Mouse (Mus musculus) forebrain, embryonic 16.5 days (tissue): Measurements from ENCODE around the gene Pdpn. TPM values are rescaled to one million over a fixed set of nuclear protein-coding genes. Genes with fewer than 3 reads are reported as not detected.

Experiments
- ATAC-seq: fragments of 200-750 bp; cut with Nextera tagmentation; 2 replicates; pipeline ENCODE4 v1.8.0; 2017; ENCODE audit warnings: mild to moderate bottlenecking, moderate library complexity
- H3K27ac ChIP-seq: fragments of 300-500 bp; sonication (generic); 2 replicates; pipeline ENCODE4 v1.5.1; 2014; ENCODE audit warnings: low read length, control low read depth
- H3K27me3 ChIP-seq: fragments of 300-500 bp; sonication (generic); replicated peaks from 2 replicates; pipeline ENCODE4 v1.6.1; 2014; ENCODE audit warnings: low read length; ENCODE audit not compliant: control insufficient read depth, insufficient read depth
- H3K36me3 ChIP-seq: fragments of 300-500 bp; sonication (generic); 2 replicates; pipeline ENCODE4 v1.6.1; 2014; ENCODE audit not compliant: control insufficient read depth, insufficient read depth
- H3K4me1 ChIP-seq: fragments of 300-500 bp; sonication (generic); replicated peaks from 2 replicates; pipeline ENCODE4 v1.6.1; 2014; ENCODE audit warnings: low read length; ENCODE audit not compliant: control insufficient read depth, insufficient read depth
- H3K4me2 ChIP-seq: fragments of 300-500 bp; sonication (generic); 2 replicates; pipeline ENCODE4 v1.6.1; 2014; ENCODE audit warnings: mild to moderate bottlenecking, low read length, control low read depth
- H3K4me3 ChIP-seq: fragments of 300-500 bp; sonication (generic); replicated peaks from 2 replicates; pipeline ENCODE4 v1.5.1; 2014; ENCODE audit warnings: mild to moderate bottlenecking, low read length, control low read depth
- H3K9ac ChIP-seq: fragments of 300-500 bp; sonication (generic); replicated peaks from 2 replicates; pipeline ENCODE4 v1.6.1; 2014; ENCODE audit warnings: low read depth, low read length, control low read depth
- H3K9me3 ChIP-seq: fragments of 300-500 bp; sonication (generic); 2 replicates; pipeline ENCODE4 v1.6.1; 2016; ENCODE audit warnings: low read length; ENCODE audit not compliant: control insufficient read depth
- WGBS: fragments of 180-500 bp; shearing (Covaris S2); extraction: QIAGEN DNeasy Blood & Tissue Kit; methylation state at CpG from one replicate; pipeline ENCODE4 v1.1.7; 2014; 5-methylcytosine and 5-hydroxymethylcytosine counted together
- polyA plus RNA-seq: library from polyadenylated mRNA; unstranded; fragments of >200 nt; fragmentation: Nextera tagmentation; extraction: Ambion mirVana; gene quantifications from 2 replicates; pipeline ENCODE4 v1.2.1, GENCODE M21; 2015

Gene Pdpn
- polyA plus RNA-seq, 1 experiment from 2014 or later: 41.3 TPM

DNA sequence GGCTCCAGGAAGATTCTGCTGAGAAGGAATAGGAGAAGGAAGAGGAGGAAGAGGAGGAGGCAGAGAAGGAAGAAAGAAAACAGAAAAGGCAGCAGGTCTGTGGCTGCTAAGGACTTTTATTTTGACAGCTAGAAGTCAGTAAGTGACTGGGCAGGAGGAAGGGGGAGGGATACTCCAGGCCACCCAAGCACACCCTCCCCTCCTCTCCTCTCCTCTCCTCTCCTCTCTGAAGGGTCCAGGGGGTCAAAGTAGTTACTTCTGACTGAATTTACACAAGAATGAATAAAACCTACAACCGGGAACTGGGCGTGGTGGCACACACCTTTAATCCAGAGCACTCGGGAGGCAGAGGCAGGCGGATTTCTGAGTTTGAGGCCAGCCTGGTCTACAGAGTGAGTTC lies 12.3 kb downstream of the Pdpn start:
- Histone ChIP-seq H3K4me2 (no peak overlapping the region), H3K9me3 (no peaks in the 10 kb centered on the region), H3K27me3 (no peaks in the 10 kb centered on the region), H3K4me3 (no peak overlapping the region), H3K9ac (no peak overlapping the region), H3K4me1 (no peaks in the 10 kb centered on the region), H3K36me3 (no peaks in the 10 kb centered on the region), H3K27ac (no peak overlapping the region)
- no peak for ATAC-seq
- WGBS: 73% methylated on average over 4 of the region's 4 CpGs

DNA sequence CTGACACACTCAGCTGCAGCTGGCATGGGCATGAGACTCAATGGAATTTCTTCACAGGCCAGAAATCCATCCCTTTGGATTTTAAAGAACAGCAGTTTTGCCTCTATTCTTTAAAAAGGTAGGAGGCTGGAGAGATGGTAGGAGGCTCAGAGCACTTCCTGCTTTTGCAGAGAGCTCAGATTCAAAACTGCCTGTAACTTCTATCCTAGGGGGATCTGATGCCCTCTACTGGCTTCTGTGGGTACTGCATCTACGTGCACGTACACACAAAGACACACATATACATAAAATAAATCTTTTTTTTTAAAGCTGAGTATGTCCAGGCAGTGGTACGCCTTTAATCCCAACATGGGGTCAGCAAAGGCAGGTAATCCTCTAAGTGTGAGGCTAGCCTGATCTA lies 19.2 kb downstream of the Pdpn start:
- H3K27me3 ChIP-seq: no peaks in the 10 kb centered on the region
- 81% methylated on average over 3 of the region's 3 CpGs for WGBS
- H3K9me3 ChIP-seq: no peaks in the 10 kb centered on the region
- H3K27ac ChIP-seq: peak overlapping the region; percentile 64
- H3K36me3 ChIP-seq: no peaks in the 10 kb centered on the region
- ATAC-seq: no peak
- no peak overlapping the region for H3K4me3 ChIP-seq
- peaks cover 17% of the 10 kb centered on the region for H3K4me1 ChIP-seq
- no peak overlapping the region for H3K9ac ChIP-seq
- no peak overlapping the region for H3K4me2 ChIP-seq

DNA sequence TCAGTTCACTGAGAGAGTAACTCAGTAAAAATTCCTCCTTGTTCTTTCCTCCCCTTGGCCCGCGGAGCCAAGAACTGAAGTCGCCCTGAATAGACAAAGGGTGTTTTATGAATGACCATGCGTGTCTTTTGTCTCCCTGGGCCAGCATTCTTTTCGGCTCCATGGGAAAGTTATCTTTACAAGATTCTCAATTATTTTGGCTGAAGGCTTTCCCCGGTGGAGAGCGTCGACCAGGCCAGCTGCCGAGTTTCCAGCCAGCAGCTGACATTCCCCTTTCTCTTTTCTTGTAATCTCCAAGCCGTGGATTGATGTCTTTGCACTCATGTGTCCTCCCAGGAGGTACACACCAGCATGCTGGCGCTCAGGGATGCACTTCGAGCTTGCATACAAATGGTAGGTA lies 19.7 kb downstream of the Pdpn start:
- WGBS: 5% methylated on average over 12 of the region's 12 CpGs
- Histone ChIP-seq H3K9me3 (no peaks in the 10 kb centered on the region), H3K9ac (no peak overlapping the region), H3K4me1 (peaks cover 17% of the 10 kb centered on the region), H3K4me2 (no peak overlapping the region), H3K36me3 (no peaks in the 10 kb centered on the region), H3K27ac (peak overlapping the region; percentile 64), H3K27me3 (no peaks in the 10 kb centered on the region), H3K4me3 (no peak overlapping the region)
- peak; percentile 52 for ATAC-seq

DNA sequence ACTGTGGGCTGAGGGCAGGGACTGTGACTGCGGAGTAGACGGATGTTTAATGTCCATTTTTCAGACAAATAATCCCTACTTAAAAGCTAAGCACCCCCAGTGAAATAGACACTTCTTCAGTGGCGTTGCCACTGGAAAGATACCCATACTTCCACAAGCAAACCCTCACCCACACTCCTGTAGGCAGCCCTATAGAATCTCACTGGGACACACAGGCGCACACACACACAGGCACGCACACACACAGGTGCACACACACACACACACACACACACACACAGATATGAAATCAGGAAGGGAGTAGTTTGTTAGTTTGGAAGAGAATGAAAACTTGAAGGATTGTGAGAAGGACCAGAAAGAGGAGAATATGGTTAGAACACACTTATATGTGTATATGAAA lies 20.3 kb downstream of the Pdpn start:
- peak overlapping the region; percentile 12; the same call in 1 of the 2 replicates for H3K27ac ChIP-seq
- ATAC-seq: peak; percentile 16; the same call in 1 of the 2 replicates

DNA sequence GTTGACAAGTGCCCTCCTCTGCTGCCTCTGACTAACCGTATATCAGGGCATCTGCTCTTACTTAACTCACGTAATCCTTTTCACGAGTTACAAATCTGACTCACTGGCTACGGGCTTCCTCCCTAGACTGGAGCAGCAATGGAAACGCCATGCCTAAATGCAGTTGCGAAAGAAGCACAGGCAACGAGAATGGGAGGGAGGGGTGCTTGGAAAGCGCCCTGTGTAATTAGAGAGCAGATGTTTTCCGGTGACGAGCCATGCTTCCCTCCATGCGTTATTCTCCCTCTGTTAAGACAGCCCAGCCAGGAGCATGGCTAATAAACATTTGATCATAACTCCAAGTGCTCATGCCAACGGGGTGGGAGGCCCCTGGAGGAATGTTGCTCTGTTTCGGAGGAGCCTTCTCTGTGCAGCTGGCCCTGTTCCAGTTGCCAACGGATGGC lies 20.9 kb downstream of the Pdpn start:
- Histone ChIP-seq H3K9me3 (no peaks in the 10 kb centered on the region), H3K4me1 (peaks cover 17% of the 10 kb centered on the region), H3K27me3 (no peaks in the 10 kb centered on the region), H3K9ac (peak overlapping the region; percentile 7), H3K4me3 (peak overlapping the region; percentile 13), H3K36me3 (no peaks in the 10 kb centered on the region), H3K4me2 (peak overlapping the region; percentile 44), H3K27ac (peak overlapping the region; percentile 9; the same call in 1 of the 2 replicates)
- ATAC-seq: peak; percentile 76
- 2% methylated on average over 14 of the region's 14 CpGs for WGBS

More for the DNA sequence above, 20.3 kb downstream of the Pdpn start:
- H3K4me3 ChIP-seq: no peak overlapping the region
- peaks cover 17% of the 10 kb centered on the region for H3K4me1 ChIP-seq
- no peaks in the 10 kb centered on the region for H3K9me3 ChIP-seq
- no peak overlapping the region for H3K9ac ChIP-seq
- no peak overlapping the region for H3K4me2 ChIP-seq
- no peaks in the 10 kb centered on the region for H3K36me3 ChIP-seq
- H3K27me3 ChIP-seq: no peaks in the 10 kb centered on the region
- WGBS: 37% methylated on average over 5 of the region's 5 CpGs

DNA sequence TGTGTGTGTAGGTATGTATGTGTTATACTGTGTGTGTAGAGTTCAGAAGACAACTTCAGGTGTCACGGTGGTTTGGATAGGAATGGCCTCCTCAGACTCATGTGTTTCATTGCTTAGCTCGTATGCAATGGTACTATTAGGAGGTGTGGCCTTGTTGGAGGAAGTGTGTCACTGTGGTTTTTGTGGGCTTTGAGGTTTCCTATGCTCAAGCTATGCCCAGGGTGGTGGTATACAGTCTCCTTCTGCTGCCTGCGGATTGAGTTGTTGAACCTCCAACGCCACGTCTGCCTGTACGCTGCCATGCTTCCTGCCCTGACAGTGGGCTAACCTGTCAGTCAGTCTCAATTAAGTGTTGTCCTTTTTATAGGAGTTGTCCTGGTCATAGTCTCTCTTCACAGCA lies 22.0 kb downstream of the Pdpn start:
- no peak for ATAC-seq
- Histone ChIP-seq H3K4me3 (no peak overlapping the region), H3K4me1 (peaks cover 17% of the 10 kb centered on the region), H3K36me3 (no peaks in the 10 kb centered on the region), H3K27ac (no peak overlapping the region), H3K4me2 (no peak overlapping the region), H3K9me3 (no peaks in the 10 kb centered on the region), H3K9ac (no peak overlapping the region), H3K27me3 (no peaks in the 10 kb centered on the region)
- WGBS: 95% methylated on average over 6 of the region's 6 CpGs

DNA sequence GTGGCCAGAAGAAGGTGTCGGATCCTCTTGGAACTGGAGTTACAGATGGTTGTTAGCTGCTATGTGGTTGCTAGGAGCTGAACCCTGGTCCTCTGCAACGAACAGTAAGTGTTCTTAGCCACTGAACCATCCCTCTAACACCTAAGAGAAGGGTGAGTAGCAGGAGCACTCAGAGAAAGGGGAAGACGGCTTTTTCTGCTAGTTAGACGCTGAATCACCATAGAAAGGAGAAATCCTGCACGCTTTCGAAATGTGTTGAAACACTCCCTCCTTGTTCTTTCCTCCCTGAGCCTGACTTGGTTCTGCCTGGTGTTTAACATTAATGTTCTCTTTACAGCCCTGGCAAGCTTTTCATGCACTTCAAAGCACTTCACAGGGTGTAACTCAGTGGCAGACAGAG lies 27.8 kb downstream of the Pdpn start:
- no peak for ATAC-seq
- Histone ChIP-seq H3K4me1 (no peaks in the 10 kb centered on the region), H3K4me2 (no peak overlapping the region), H3K9me3 (no peaks in the 10 kb centered on the region), H3K36me3 (no peaks in the 10 kb centered on the region), H3K4me3 (no peak overlapping the region), H3K27ac (no peak overlapping the region), H3K9ac (no peak overlapping the region), H3K27me3 (no peaks in the 10 kb centered on the region)
- WGBS: 76% methylated on average over 6 of the region's 6 CpGs

DNA sequence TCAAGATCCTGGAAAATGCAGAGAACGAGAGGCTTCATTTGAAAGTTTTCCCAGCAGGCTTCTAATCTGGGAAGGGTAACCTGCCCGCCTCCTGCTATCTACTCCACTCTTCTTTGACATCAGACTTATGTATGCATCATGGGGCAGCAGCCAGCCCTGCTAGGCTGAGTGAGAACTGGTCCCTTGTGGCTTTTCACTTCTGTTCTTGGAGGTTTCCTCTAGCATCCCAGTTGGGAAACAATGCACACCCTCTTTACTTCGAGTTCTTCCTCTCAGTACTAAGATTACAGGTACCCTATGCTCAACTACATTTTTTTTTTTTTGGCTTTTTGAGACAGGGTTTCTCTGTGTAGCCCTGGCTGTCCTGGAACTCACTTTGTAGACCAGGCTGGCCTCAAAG lies 28.5 kb downstream of the Pdpn start:
- Histone ChIP-seq H3K4me1 (no peaks in the 10 kb centered on the region), H3K27me3 (no peaks in the 10 kb centered on the region), H3K4me2 (no peak overlapping the region), H3K9me3 (no peaks in the 10 kb centered on the region), H3K36me3 (no peaks in the 10 kb centered on the region), H3K27ac (no peak overlapping the region), H3K4me3 (no peak overlapping the region), H3K9ac (no peak overlapping the region)
- WGBS: 86% methylated on average over 3 of the region's 3 CpGs
- no peak for ATAC-seq

DNA sequence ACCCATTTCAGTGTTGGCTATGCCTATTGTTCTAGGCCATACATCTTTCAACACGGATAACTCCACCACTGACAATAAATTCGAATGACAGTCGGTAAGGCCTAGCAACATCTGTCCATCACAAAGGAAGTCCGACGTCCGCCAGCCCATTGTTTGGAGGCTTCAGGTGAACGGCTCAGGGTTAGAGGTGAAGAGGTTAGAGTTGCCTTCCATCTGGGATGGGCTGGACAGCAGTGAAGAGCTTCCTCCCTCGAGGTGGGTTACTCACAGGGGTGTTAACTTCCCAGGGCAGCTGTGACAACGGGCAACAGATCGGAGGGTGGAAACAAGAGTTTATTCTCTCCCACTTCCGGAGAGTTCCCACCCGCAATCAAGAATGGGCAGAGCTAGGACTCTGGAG lies 36.7 kb downstream of the Pdpn start:
- Histone ChIP-seq H3K4me2 (no peak overlapping the region), H3K4me1 (no peaks in the 10 kb centered on the region), H3K9me3 (no peaks in the 10 kb centered on the region), H3K27me3 (no peaks in the 10 kb centered on the region), H3K27ac (no peak overlapping the region), H3K4me3 (no peak overlapping the region), H3K36me3 (no peaks in the 10 kb centered on the region), H3K9ac (no peak overlapping the region)
- ATAC-seq: no peak
- 86% methylated on average over 12 of the region's 12 CpGs for WGBS

DNA sequence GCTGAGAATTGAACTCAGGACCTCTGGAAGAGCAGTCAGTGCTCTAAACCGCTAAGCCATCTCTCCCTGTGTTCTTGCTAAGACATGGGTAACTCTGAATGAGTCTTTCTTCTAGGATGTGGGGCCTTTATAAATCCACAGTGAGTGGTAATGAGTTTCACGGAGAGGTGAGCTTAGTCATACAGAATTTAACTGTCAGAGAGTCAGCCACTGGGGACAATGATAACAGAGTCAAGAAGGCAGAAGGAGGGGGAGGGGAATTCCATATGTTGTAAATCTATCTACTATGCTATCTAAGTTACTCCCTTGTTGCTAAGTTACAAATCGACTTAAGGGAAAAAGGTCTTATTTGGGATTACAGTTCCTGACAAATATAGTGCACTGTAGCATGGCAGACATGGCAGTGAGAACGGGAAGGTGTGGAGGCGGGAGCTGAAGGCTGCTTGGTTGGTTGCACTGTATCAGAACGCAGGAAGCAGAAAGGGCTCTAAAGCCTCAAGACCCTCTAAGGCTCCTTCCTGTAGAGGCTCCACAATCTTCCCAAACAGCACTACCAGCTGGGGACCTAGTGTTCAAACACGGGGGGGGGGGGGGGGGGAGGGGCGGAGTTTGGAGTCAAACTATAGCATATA lies 39.5 kb downstream of the Pdpn start:
- H3K9me3 ChIP-seq: no peaks in the 10 kb centered on the region
- 53% methylated on average over 7 of the region's 8 CpGs for WGBS
- H3K4me2 ChIP-seq: no peak overlapping the region
- no peak overlapping the region for H3K27ac ChIP-seq
- ATAC-seq: peak; percentile 69
- H3K4me3 ChIP-seq: no peak overlapping the region
- no peaks in the 10 kb centered on the region for H3K36me3 ChIP-seq
- H3K27me3 ChIP-seq: no peaks in the 10 kb centered on the region
- H3K4me1 ChIP-seq: no peaks in the 10 kb centered on the region
- no peak overlapping the region for H3K9ac ChIP-seq
